18 mouse cellular contexts compared by ENCODE assay signal in the genomic region with DNA sequence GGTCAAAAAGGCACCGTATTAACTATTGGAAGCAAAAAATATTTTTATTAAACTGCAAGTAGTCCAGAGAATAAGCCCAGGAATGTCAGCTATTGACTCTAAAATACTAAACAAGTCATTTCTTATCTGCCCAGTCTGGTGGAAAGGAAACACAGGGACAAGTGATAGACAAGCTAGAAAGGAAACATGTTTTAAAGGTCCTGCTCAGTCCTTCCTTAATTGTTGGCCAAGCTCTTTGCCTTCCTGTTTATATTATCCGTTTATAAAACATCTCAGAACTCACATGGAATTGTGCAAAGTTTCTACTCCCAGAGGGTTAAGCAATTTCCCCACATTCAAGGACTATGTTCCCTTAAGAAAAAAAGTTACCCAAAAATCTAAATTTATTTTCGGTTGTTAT. TPM values are rescaled to one million over a fixed set of nuclear protein-coding genes. Genes with fewer than 3 reads are reported as not detected.
DNase-seq lines count a peak whose midpoint lies in the region; ATAC-seq and TF ChIP-seq lines count a peak whose summit lies in the region.
"Had no signal": no experiment of that assay in that cellular context is flagged by ENCODE, and none has a peak within 500 bp of the region (broad histone marks: within the 10 kb centered on the region; RNA-seq: fewer than 3 reads in every experiment).

No protein-coding gene starts in this region.

- peak; percentile 57 for DNase-seq in lung, embryonic 14.5 days
- no peak for DNase-seq in lung, postnatal 4 days
- DNase-seq in heart, postnatal 10 days = peak; percentile 4 to 6
- DNase-seq in cerebellum, adult 8-10 months = no peak
- DNase-seq: adrenal gland, postnatal 10 days; cerebellum, adult 18-20 months; left cerebral cortex, postnatal 4 days; right cerebral cortex, postnatal 4 days; thymus, adult 2 months had no signal

- no peak for TF ChIP-seq CTCF in intestine, postnatal 0 days (IDR thresholded peaks at IDR 0.05; ENCODE audit: low read depth)
- TF ChIP-seq CTCF in lung, embryonic 14.5 days (IDR thresholded peaks at IDR 0.05; ENCODE audit: low read depth) = no peak

- H3K4me2 ChIP-seq in intestine, embryonic 16.5 days (ENCODE audit: low read depth, low read length) = no peak overlapping the region
- H3K4me2 ChIP-seq in intestine, postnatal 0 days (replicated peaks; ENCODE audit: low read depth) = no peak overlapping the region
- no peak overlapping the region for H3K4me2 ChIP-seq in lung, embryonic 14.5 days
- H3K4me2 ChIP-seq: embryonic facial prominence, embryonic 15.5 days; midbrain, embryonic 12.5 days; neural tube, embryonic 15.5 days had no signal

- no peaks in the 10 kb centered on the region for H3K27me3 ChIP-seq in intestine, embryonic 16.5 days (replicated peaks; ENCODE audit: control insufficient read depth, insufficient read depth, low read length)
- no peaks in the 10 kb centered on the region for H3K27me3 ChIP-seq in intestine, postnatal 0 days (replicated peaks; ENCODE audit: control insufficient read depth, insufficient read depth, low read length)
- H3K27me3 ChIP-seq in lung, embryonic 14.5 days (ENCODE audit: insufficient read depth, low read length) = no peaks in the 10 kb centered on the region
- H3K27me3 ChIP-seq: embryonic facial prominence, embryonic 15.5 days; midbrain, embryonic 12.5 days; neural tube, embryonic 15.5 days had no signal

- intact Hi-C loops in heart, postnatal 10 days (cut with DNase I) = no loop called here

- H3K27ac ChIP-seq in intestine, embryonic 16.5 days (ENCODE audit: low read length) = no peak overlapping the region
- H3K27ac ChIP-seq in intestine, postnatal 0 days (ENCODE audit: low read depth, low read length) = no peak overlapping the region
- H3K27ac ChIP-seq in lung, embryonic 14.5 days (ENCODE audit: low read depth) = no peak overlapping the region
- H3K27ac ChIP-seq: embryonic facial prominence, embryonic 15.5 days; macrophage; midbrain, embryonic 12.5 days; neural tube, embryonic 15.5 days had no signal

- WGBS in intestine, embryonic 16.5 days = 55% methylated on average over 3 of the region's 3 CpGs
- WGBS in intestine, postnatal 0 days = 50% methylated on average over 3 of the region's 3 CpGs
- 50% methylated on average over 3 of the region's 3 CpGs for WGBS in lung, embryonic 14.5 days

- H3K4me1 ChIP-seq in intestine, embryonic 16.5 days (ENCODE audit: control insufficient read depth, insufficient read depth, low read length) = no peaks in the 10 kb centered on the region
- H3K4me1 ChIP-seq in intestine, postnatal 0 days (replicated peaks; ENCODE audit: control insufficient read depth, insufficient read depth, low read length) = no peaks in the 10 kb centered on the region
- H3K4me1 ChIP-seq in lung, embryonic 14.5 days (ENCODE audit: insufficient read depth) = no peaks in the 10 kb centered on the region
- H3K4me1 ChIP-seq: embryonic facial prominence, embryonic 15.5 days; midbrain, embryonic 12.5 days; neural tube, embryonic 15.5 days had no signal

- 0 out of 2 replicates have a peak, but pooled peaks have one; percentile 38 for ATAC-seq in intestine, embryonic 16.5 days
- no peak for ATAC-seq in intestine, postnatal 0 days
- peak; percentile 54 for ATAC-seq in lung, embryonic 14.5 days (ENCODE audit: insufficient read depth)
- no peak for ATAC-seq in granulocyte monocyte progenitor cell, adult 5-6 weeks (replicated peaks; ENCODE audit: poor library complexity, severe bottlenecking)
- ATAC-seq: CD4-positive, CD25-positive, alpha-beta regulatory T cell, adult 4 months had no signal

- no peaks in the 10 kb centered on the region for H3K9me3 ChIP-seq in intestine, embryonic 16.5 days (ENCODE audit: control insufficient read depth, low read length)
- H3K9me3 ChIP-seq in intestine, postnatal 0 days (ENCODE audit: control insufficient read depth) = no peaks in the 10 kb centered on the region
- H3K9me3 ChIP-seq in lung, embryonic 14.5 days (ENCODE audit: low read depth, low read length) = no peaks in the 10 kb centered on the region
- H3K9me3 ChIP-seq: embryonic facial prominence, embryonic 15.5 days; midbrain, embryonic 12.5 days; neural tube, embryonic 15.5 days had no signal

- no peaks in the 10 kb centered on the region for H3K36me3 ChIP-seq in intestine, embryonic 16.5 days (ENCODE audit: control insufficient read depth, insufficient read depth, low read length)
- H3K36me3 ChIP-seq in intestine, postnatal 0 days (ENCODE audit: control insufficient read depth, insufficient read depth) = no peaks in the 10 kb centered on the region
- no peaks in the 10 kb centered on the region for H3K36me3 ChIP-seq in lung, embryonic 14.5 days (ENCODE audit: insufficient read depth)
- H3K36me3 ChIP-seq: embryonic facial prominence, embryonic 15.5 days; midbrain, embryonic 12.5 days; neural tube, embryonic 15.5 days had no signal

- no peak overlapping the region for H3K9ac ChIP-seq in intestine, embryonic 16.5 days (ENCODE audit: low read depth, low read length)
- H3K9ac ChIP-seq in intestine, postnatal 0 days (ENCODE audit: low read depth, low read length) = no peak overlapping the region
- no peak overlapping the region for H3K9ac ChIP-seq in lung, embryonic 14.5 days
- H3K9ac ChIP-seq: embryonic facial prominence, embryonic 15.5 days; midbrain, embryonic 12.5 days; neural tube, embryonic 15.5 days had no signal

- no peak overlapping the region for H3K4me3 ChIP-seq in intestine, embryonic 16.5 days (ENCODE audit: low read length)
- H3K4me3 ChIP-seq in intestine, postnatal 0 days (ENCODE audit: low read depth, low read length) = no peak overlapping the region
- H3K4me3 ChIP-seq in lung, embryonic 14.5 days (ENCODE audit: low read depth, low read length) = no peak overlapping the region
- H3K4me3 ChIP-seq: embryonic facial prominence, embryonic 15.5 days; midbrain, embryonic 12.5 days; neural tube, embryonic 15.5 days had no signal

RNA-seq across cellular contexts. Expression of a gene that starts 54.9 kb away (rescaled TPM):
- polyA plus RNA-seq in intestine, embryonic 16.5 days (2015; fragmentation: Nextera tagmentation; extraction: Ambion mirVana) = 7.9 and 8.0 TPM in 2 replicates
- polyA plus RNA-seq in intestine, postnatal 0 days (2015; fragmentation: Nextera tagmentation; extraction: Ambion mirVana) = 5.3 and 6.3 TPM in 2 replicates
- polyA plus RNA-seq in lung, embryonic 14.5 days (2014; fragmentation: Nextera tagmentation; extraction: Ambion mirVana) = 27.0 and 27.3 TPM in 2 replicates
- total RNA-seq in heart, postnatal 10 days (2021) = 10 to 100 TPM; 34.4 to 34.6 TPM
- total RNA-seq in granulocyte monocyte progenitor cell, adult 5-6 weeks (2014; fragmentation: Nextera tagmentation) = not detected in 2 replicates
- not detected in 2 replicates for total RNA-seq in granulocyte monocyte progenitor cell, adult 5-6 weeks (2017)
- total RNA-seq: MEL had no signal
- polyA plus RNA-seq: CD4-positive, CD25-positive, alpha-beta regulatory T cell, adult 4 months; macrophage had no signal

Comparison
In these comparisons a context has a peak if more than half of its experiments do, and no peak if none do; other contexts are left out.
1. ATAC-seq: peak in intestine, embryonic 16.5 days (single experiment) and lung, embryonic 14.5 days (single experiment); none in intestine, postnatal 0 days (single experiment) and granulocyte monocyte progenitor cell, adult 5-6 weeks (single experiment).
2. DNase-seq: peak in lung, embryonic 14.5 days (single experiment) and heart, postnatal 10 days (2 of 2); none in lung, postnatal 4 days (0 of 2) and cerebellum, adult 8-10 months (single experiment).